Mouse (Mus musculus) hindbrain, embryonic 13.5 days (tissue): ENCODE results near the gene Tmem262. TPM values are rescaled to one million over a fixed set of nuclear protein-coding genes. Genes with fewer than 3 reads are reported as not detected.

Experiments used
- ATAC-seq: fragments of 200-750 bp; cut with Nextera tagmentation; 2 replicates; pipeline ENCODE4 v1.8.0; 2017; ENCODE audit warnings: moderate TSS enrichment; ENCODE audit not compliant: low FRiP score
- H3K27ac ChIP-seq: fragments of 300-500 bp; sonication (generic); 2 replicates; pipeline ENCODE4 v1.5.1; 2015; ENCODE audit warnings: inconsistent platforms, mild to moderate bottlenecking, moderate library complexity
- H3K27me3 ChIP-seq: fragments of 300-500 bp; sonication (generic); 2 replicates; pipeline ENCODE4 v1.6.1; 2015; ENCODE audit warnings: mild to moderate bottlenecking, inconsistent platforms
- H3K36me3 ChIP-seq: fragments of 300-500 bp; sonication (generic); 2 replicates; pipeline ENCODE4 v1.6.1; 2015; ENCODE audit warnings: mild to moderate bottlenecking, inconsistent platforms
- H3K4me1 ChIP-seq: fragments of 300-500 bp; sonication (generic); replicated peaks from 2 replicates; pipeline ENCODE4 v1.6.1; 2015; ENCODE audit warnings: inconsistent platforms
- H3K4me2 ChIP-seq: fragments of 300-500 bp; sonication (generic); 2 replicates; pipeline ENCODE4 v1.6.1; 2015; ENCODE audit warnings: inconsistent platforms, mild to moderate bottlenecking, moderate library complexity
- H3K4me3 ChIP-seq: fragments of 300-500 bp; sonication (generic); 2 replicates; pipeline ENCODE4 v1.5.1; 2015; ENCODE audit warnings: mild to moderate bottlenecking, inconsistent platforms
- H3K9ac ChIP-seq: fragments of 300-500 bp; sonication (generic); 2 replicates; pipeline ENCODE4 v1.6.1; 2015; ENCODE audit warnings: mild to moderate bottlenecking, inconsistent platforms
- H3K9me3 ChIP-seq: fragments of 300-500 bp; sonication (generic); 2 replicates; pipeline ENCODE4 v1.6.1; 2016; ENCODE audit warnings: inconsistent platforms
- WGBS: fragments of 180-500 bp; shearing (Covaris S2); methylation state at CpG from one replicate; pipeline ENCODE4 v1.1.7; 2015; 5-methylcytosine and 5-hydroxymethylcytosine counted together
- polyA plus RNA-seq: library from polyadenylated mRNA; unstranded; fragments of >200 nt; fragmentation: Nextera tagmentation; extraction: Ambion mirVana; gene quantifications from 2 replicates; pipeline ENCODE4 v1.2.1, GENCODE M21; 2015

Tmem262 gene
- polyA plus RNA-seq, 1 experiment from 2014 or later, result not detected

DNA sequence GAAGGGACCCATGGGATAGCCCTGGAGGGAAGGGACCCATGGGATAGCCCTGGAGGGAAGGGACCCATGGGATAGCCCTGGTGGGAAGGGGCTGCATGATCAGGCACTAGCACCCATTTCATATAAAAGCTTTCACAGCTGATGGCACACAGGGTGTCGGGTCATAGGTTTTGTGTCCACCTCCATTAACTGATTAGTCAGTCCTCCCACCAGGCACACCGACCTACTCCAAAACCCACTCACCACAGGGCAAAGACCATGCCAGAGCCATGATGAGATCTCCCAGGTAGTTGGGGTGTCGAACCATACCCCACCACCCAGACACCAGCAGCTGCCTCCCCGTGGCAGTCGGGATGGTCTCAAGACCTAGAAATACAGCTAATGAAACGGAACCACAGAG, 16.8 kb upstream of the Tmem262 start:
- 95% methylated on average over 6 of the region's 6 CpGs for whole genome bisulfite sequencing

DNA sequence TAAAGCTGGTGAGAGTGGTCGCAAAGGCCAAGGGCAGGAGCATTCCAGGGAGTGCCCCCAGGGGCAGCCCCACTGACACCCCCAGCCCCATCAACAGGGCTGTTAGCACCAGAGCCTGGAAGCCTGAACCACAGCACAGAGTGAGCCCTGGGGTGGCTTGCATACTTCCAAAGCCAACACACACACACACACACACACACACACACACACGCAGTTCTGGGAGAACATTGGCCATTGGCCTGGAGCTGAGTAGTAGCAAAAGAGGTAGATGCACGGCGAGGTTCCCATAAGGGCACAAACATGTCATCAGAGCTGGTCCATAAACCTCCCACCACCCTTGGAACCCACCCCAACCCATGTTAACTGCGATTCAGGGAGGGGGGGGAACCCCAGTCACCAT, 13.3 kb upstream of the Tmem262 start:
- ATAC-seq, result peak; percentile 19

More for the DNA sequence above, 16.8 kb upstream of the Tmem262 start:
- H3K9ac ChIP-seq, result peak overlapping the region; percentile 93; the same call in 1 of the 2 replicates
- H3K4me3 ChIP-seq, result 0 out of 2 replicates have a peak overlapping the region, but pooled peaks have one; percentile 82
- no peaks in the 10 kb centered on the region for H3K9me3 ChIP-seq
- no peak overlapping the region for H3K4me2 ChIP-seq
- no peaks in the 10 kb centered on the region for H3K27me3 ChIP-seq
- peaks cover 10% of the 10 kb centered on the region; the same call in 1 of the 2 replicates for H3K36me3 ChIP-seq
- no peak overlapping the region for H3K27ac ChIP-seq
- ATAC-seq, result no peak
- peaks cover 66% of the 10 kb centered on the region for H3K4me1 ChIP-seq

DNA sequence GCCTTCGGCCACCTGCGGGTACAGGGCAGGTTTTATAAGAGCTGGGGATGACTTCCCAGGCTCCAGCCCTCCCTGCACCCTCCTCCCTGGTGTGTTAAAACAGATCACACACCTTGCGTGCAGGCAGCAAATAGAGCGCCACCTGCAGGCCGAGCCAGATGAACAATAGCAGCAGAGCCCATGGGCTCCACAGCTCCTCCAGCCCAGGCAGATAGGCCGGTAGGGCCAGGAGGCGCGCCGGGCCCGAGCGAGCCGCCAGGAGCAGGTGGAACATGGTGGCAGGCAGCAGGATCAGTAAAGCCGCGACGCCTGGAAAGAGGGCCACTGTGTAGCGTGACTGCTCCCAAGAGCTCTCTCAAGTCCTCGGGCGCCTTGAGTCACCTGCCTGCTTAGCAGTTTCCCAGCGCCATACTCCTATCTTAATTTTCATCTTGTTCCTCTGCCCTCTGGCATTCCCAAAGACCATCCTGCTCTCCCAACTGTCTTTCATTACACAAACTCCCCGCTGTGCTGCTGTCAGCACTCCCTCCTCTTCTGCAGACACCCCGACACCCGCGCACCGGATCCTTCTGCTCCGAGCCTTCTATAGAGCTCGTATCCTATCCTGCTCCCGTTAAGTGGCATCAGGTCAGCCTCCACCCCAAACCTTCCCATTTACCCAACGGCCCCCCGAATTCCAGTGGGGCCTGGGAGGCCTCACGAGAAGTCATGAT, 12.7 kb upstream of the Tmem262 start:
- no peaks in the 10 kb centered on the region for H3K27me3 ChIP-seq
- WGBS, result under 1% methylated on average over 30 of the region's 30 CpGs
- peaks cover 51% of the 10 kb centered on the region for H3K4me1 ChIP-seq
- H3K9ac ChIP-seq, result peak overlapping the region; percentile 87
- peak overlapping the region; percentile 93 for H3K27ac ChIP-seq
- peak overlapping the region; percentile 60 for H3K4me3 ChIP-seq
- peak; percentile 80 for ATAC-seq
- peak overlapping the region; percentile 92 for H3K4me2 ChIP-seq
- H3K36me3 ChIP-seq, result peaks cover 32% of the 10 kb centered on the region
- no peaks in the 10 kb centered on the region for H3K9me3 ChIP-seq

More for the DNA sequence above, 13.3 kb upstream of the Tmem262 start:
- WGBS, result 31% methylated on average over 5 of the region's 5 CpGs
- Histone ChIP-seq H3K4me1 (peaks cover 56% of the 10 kb centered on the region), H3K27me3 (no peaks in the 10 kb centered on the region), H3K9ac (peak overlapping the region; percentile 87), H3K27ac (peak overlapping the region; percentile 93), H3K4me3 (peak overlapping the region; percentile 60), H3K4me2 (peak overlapping the region; percentile 92), H3K36me3 (peaks cover 32% of the 10 kb centered on the region), H3K9me3 (no peaks in the 10 kb centered on the region)

DNA sequence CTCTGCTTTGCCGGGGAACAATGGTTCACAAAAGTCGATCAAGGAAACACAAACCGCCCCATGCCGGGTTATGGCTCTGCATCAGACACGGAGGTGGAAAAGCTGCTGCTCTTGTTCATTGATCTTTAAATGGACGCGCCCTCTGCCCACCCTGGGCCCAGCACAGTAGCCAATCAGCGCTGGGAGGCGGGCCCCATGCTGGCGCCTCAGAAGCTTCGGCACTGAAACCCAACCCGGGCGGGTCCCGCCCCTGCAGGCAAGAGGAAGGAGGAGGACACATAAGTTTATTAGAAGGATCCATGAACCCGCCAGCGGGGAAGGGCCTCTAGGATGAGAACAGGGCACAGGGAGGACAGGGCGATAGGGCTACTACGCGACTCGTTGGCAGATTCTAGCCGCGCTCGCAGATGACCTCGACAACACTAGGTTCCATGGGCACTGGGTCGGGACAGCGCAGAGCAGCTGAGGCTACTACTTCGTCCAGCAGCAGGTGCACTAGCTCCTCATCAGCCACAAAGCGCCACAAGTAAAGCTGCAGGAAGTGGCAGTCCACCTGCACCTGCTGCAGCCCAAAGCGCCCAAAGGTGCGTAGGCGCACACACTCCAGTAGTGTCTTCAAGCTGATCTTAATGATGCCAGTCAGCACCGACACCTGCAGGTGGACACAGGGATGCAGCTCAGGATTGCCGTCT, 12.0 kb upstream of the Tmem262 start, which contains the start of gene Tm7sf2:
Tm7sf2 (minus strand) TSS at position 650 of the 692 bp plus-strand sequence.
- Histone ChIP-seq H3K4me2 (peak within 1 kb of the TSS; percentile 92), H3K9me3 (no peaks in the 10 kb centered on the region), H3K4me1 (peaks cover 44% of the 10 kb centered on the region), H3K4me3 (peak within 1 kb of the TSS; percentile 60), H3K9ac (peak within 1 kb of the TSS; percentile 87), H3K27me3 (no peaks in the 10 kb centered on the region), H3K27ac (peak within 1 kb of the TSS; percentile 93), H3K36me3 (peaks cover 37% of the 10 kb centered on the region)
- 10% methylated on average over 33 of the region's 33 CpGs for WGBS
- peak; percentile 90 for ATAC-seq

DNA sequence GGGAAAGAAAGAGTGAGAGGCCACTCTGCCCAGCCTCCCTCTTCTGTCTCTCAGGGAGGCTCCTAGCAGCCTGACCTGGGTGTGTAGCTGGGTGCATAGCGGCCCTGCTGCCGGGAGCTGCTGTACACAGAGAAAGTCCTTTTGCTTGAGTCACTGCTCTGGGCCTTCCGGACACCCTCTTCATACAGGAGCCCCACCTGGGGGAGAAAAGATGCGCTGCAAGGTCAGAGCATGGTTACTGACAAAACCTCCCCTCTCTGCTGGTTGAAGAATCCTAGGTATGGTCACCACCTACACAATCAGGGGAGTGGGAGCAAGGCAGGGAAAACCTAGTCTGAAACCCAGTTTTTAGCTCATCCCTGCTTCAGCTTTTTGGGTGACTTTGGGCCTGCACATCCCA, 10.9 kb upstream of the Tmem262 start:
- H3K9ac ChIP-seq, result no peak overlapping the region
- no peaks in the 10 kb centered on the region for H3K9me3 ChIP-seq
- no peak overlapping the region for H3K4me2 ChIP-seq
- H3K27me3 ChIP-seq, result no peaks in the 10 kb centered on the region
- peaks cover 48% of the 10 kb centered on the region for H3K36me3 ChIP-seq
- ATAC-seq, result no peak
- 89% methylated on average over 4 of the region's 4 CpGs for WGBS
- no peak overlapping the region for H3K4me3 ChIP-seq
- peaks cover 33% of the 10 kb centered on the region for H3K4me1 ChIP-seq
- peak overlapping the region; percentile 93; the same call in 1 of the 2 replicates for H3K27ac ChIP-seq

DNA sequence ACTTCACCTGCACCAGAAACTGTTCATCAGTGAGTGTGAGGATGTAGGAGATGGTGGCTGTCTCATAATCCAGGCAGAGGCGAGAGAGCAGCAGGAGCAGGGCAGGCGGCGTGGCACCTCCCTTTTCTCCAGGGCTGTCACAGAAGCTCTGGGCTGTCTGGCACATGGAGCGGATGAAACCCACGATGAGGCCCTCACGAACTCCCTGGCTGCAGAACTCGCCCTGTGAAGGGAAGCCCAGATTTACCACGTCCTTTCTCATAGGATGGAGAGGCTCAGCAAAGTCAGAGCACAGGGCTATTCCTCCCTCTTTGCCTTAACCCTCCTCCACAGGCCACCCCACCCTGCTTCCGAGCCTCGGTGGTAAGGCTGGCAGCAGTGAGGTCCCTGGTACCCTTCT, 10.0 kb upstream of the Tmem262 start:
- WGBS, result 97% methylated on average over 10 of the region's 10 CpGs
- no peak overlapping the region for H3K9ac ChIP-seq
- H3K4me1 ChIP-seq, result peaks cover 34% of the 10 kb centered on the region
- H3K9me3 ChIP-seq, result no peaks in the 10 kb centered on the region
- H3K27me3 ChIP-seq, result no peaks in the 10 kb centered on the region
- H3K36me3 ChIP-seq, result peaks cover 54% of the 10 kb centered on the region
- no peak overlapping the region for H3K27ac ChIP-seq
- no peak overlapping the region for H3K4me3 ChIP-seq
- H3K4me2 ChIP-seq, result no peak overlapping the region
- ATAC-seq, result no peak

DNA sequence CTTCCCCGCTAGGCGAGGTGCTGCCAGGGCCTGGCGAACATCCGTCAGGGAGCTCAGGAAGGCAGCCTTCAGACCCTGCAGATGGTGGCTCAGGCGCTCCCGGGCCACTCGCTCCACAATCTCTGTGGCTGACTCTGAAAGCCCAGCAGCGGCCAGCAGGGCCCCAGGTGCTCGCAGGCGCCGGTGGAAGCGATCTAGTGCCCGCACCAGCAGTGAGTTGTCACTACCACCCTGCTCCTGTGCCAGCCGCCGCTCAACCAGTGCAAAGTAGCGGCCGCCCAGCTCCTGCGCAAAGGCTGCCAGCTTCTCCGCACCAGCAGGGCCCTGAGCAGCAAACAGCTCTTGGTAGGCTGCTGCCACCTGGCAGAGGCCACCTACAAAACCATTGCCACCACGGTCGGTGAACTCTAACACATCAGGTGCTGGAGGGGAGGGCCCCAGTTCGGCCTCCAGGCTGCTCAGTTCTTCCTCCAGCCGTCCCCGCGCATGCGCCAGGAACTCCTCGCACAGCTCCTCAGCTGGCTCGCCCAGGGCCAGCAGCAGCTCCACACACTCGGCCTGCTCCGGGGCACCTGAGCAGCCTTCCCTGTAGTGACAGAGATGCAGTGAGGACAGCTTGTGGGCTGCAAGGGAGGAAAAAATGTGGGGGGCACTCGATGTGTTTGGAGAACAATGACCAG, 9.1 kb upstream of the Tmem262 start:
- no peak overlapping the region for H3K9ac ChIP-seq
- WGBS, result 92% methylated on average over 31 of the region's 31 CpGs
- peaks cover 37% of the 10 kb centered on the region for H3K4me1 ChIP-seq
- H3K9me3 ChIP-seq, result no peaks in the 10 kb centered on the region
- H3K27ac ChIP-seq, result no peak overlapping the region
- no peaks in the 10 kb centered on the region for H3K27me3 ChIP-seq
- H3K4me3 ChIP-seq, result no peak overlapping the region
- no peak overlapping the region for H3K4me2 ChIP-seq
- ATAC-seq, result no peak
- H3K36me3 ChIP-seq, result peaks cover 59% of the 10 kb centered on the region

DNA sequence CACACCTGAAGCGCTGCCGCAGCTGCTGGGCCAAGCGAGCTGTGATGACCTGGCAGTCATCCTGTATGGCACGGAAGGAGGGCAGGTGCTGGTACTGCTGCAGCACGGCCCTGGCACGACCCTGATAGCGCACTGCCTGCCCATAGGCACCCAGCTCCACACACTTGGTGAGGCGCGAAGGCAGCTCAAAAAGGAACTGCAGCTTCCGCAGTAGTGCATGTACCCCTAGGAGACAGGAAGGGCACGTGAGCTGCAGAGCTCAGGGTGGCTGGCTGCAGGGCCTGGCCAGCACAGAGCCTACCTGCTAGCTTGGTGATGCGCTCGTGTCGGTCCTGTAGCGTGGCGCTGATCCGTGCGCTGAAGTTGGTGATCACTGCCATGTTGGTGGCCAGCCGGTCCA, 8.6 kb upstream of the Tmem262 start:
- no peak for ATAC-seq
- Histone ChIP-seq H3K27ac (no peak overlapping the region), H3K4me2 (no peak overlapping the region), H3K4me1 (peaks cover 37% of the 10 kb centered on the region), H3K27me3 (no peaks in the 10 kb centered on the region), H3K36me3 (peaks cover 59% of the 10 kb centered on the region), H3K9ac (no peak overlapping the region), H3K9me3 (no peaks in the 10 kb centered on the region), H3K4me3 (no peak overlapping the region)
- 96% methylated on average over 19 of the region's 19 CpGs for WGBS

DNA sequence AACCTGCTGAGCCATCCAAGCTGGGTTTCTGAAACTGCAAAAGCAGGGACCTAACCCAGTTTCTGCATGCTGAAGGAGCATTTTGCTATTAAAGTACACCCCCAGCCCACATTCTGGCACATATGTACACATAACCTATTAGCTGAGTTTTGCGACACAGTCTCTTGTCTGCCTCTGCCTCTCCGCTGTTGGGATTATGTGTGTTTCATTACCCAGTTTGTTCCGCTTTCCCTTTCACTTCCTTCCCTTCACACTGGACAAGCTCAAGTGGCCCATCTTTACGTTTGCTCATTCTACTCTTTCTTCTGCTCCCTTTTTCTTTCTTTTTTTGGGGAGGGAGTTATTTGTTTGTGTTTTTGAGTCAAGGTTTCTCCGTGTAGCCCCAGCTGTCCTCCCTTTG, 5.9 kb upstream of the Tmem262 start:
- Histone ChIP-seq H3K9ac (no peak overlapping the region), H3K4me2 (no peak overlapping the region), H3K27ac (no peak overlapping the region), H3K4me3 (no peak overlapping the region), H3K27me3 (no peaks in the 10 kb centered on the region), H3K9me3 (no peaks in the 10 kb centered on the region), H3K36me3 (peaks cover 55% of the 10 kb centered on the region), H3K4me1 (peaks cover 24% of the 10 kb centered on the region)
- 92% methylated on average over 5 of the region's 5 CpGs for WGBS
- ATAC-seq, result no peak

DNA sequence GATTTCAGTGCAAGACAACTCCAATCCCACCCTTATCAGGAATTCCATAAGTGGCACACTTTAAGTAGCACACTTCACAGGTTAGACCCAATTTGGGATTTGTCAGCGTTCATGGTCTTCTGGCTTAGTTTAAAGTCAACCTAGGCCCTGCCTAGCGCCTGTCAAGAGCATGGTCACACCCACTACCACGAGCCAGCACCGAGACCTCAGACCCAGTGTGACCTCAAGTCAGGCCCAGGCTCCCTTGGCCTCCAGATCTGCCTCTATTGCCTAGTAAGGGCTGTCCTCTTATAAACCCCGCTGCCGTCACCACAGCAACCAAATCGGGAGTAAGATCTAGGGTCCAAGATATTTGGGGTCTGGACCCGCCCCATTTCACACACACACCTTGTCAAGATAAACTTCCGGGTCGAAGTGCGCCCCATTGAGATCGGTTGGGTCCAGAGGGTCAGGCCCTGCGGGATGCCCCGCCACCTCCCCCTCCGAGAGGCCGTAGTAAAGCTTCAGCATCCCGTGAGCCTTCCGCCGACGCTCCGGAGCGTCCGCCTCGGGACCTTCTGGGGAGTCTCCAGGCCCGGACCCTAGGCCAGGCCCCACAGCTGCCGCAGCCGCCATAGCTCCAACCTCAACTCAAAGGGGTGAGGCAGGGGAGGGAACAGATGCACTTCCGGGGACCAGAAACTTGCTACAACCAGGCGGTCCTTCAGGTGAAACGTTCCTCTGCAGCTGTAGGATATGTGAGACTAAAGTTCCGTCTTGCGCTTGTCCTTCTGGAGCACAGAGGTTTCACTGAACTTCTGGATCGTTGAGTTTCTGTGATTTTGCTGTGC, 3.1 kb upstream of the Tmem262 start, which contains the start of gene Vps51:
Vps51 (minus strand) TSS at position 668 of the 830 bp plus-strand sequence.
- peak; percentile 92 for ATAC-seq
- H3K4me3 ChIP-seq, result peak within 1 kb of the TSS; percentile 76
- WGBS, result 1% methylated on average over 33 of the region's 33 CpGs

DNA sequence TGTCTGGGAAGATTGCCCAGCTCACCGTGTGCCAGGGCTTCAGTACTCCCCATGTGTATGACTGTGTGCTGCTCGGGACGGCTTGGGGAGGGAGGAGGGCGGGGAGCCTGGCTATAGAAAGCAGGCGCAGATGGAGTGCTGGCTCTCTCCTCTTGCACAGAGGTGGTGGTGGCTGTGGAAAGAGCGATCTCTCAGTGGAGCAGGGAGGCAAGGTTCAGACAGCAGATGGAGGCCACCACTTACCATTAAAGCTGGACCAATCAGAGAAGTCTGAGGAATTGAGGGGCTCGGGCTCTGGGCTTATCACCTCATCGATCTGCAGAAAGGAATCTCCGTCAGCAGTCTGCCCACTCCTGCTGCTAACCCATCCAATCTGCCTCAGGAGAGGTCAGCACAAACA, 2.3 kb downstream of the Tmem262 start, which contains the start of gene Gm28374:
Gm28374 (minus strand) TSS at position 101 of the 400 bp plus-strand sequence.
- no peak within 1 kb of the TSS for H3K4me2 ChIP-seq
- no peaks in the 10 kb centered on the region for H3K27me3 ChIP-seq
- no peak within 1 kb of the TSS for H3K9ac ChIP-seq
- no peak within 1 kb of the TSS for H3K27ac ChIP-seq
- no peaks in the 10 kb centered on the region for H3K9me3 ChIP-seq
- peaks cover 34% of the 10 kb centered on the region for H3K4me1 ChIP-seq
- WGBS, result 97% methylated on average over 9 of the region's 9 CpGs
- peaks cover 40% of the 10 kb centered on the region for H3K36me3 ChIP-seq
- no peak for ATAC-seq
- H3K4me3 ChIP-seq, result no peak within 1 kb of the TSS

More for the DNA sequence above, 3.1 kb upstream of the Tmem262 start, which contains the start of gene Vps51:
- Histone ChIP-seq H3K9me3 (no peaks in the 10 kb centered on the region), H3K9ac (peak within 1 kb of the TSS; percentile 82), H3K27ac (peak within 1 kb of the TSS; percentile 91), H3K4me1 (peaks cover 24% of the 10 kb centered on the region), H3K36me3 (peaks cover 55% of the 10 kb centered on the region), H3K27me3 (no peaks in the 10 kb centered on the region), H3K4me2 (peak within 1 kb of the TSS; percentile 93)
